Mouse (Mus musculus): ENCODE measurements around the gene Fmnl2.

- TF ChIP-seq CTCF (IDR thresholded peaks at IDR 0.05; ENCODE audit: insufficient read depth, low read depth, low read length) (no peak), POLR2A (IDR thresholded peaks at IDR 0.05; ENCODE audit: insufficient read depth, low read depth, low read length) (no peak)
These were observed 268.3 kb downstream of the Fmnl2 start for GRCm38 (mm10) chr2:53125998-53126397.
